Mouse (Mus musculus): ENCODE results near the gene Gm4340. TPM values are rescaled to one million over a fixed set of nuclear protein-coding genes. Genes with fewer than 3 reads are reported as not detected.

Gene Gm4340
- polyA plus RNA-seq, 1 experiment from 2014 or later, result not detected

Other genes with a start within 250 kb of the Gm4340 start
- gene Gm21293, start 51.1 kb upstream of the Gm4340 start, polyA plus RNA-seq (2015; fragmentation: Nextera tagmentation; extraction: Ambion mirVana), result not detected in 2 replicates
- gene Gm6763, start 42.5 kb upstream of the Gm4340 start, polyA plus RNA-seq (2015; fragmentation: Nextera tagmentation; extraction: Ambion mirVana), result not detected in 2 replicates
- gene Gm8764, start 34.0 kb upstream of the Gm4340 start, polyA plus RNA-seq (2015; fragmentation: Nextera tagmentation; extraction: Ambion mirVana), result not detected in 2 replicates
- not detected in 2 replicates for gene Gm21304, start 25.5 kb upstream of the Gm4340 start, polyA plus RNA-seq (2015; fragmentation: Nextera tagmentation; extraction: Ambion mirVana)
- not detected in 2 replicates for gene Gm21312, start 17.0 kb upstream of the Gm4340 start, polyA plus RNA-seq (2015; fragmentation: Nextera tagmentation; extraction: Ambion mirVana)
- gene Gm20765, start 8.5 kb upstream of the Gm4340 start, polyA plus RNA-seq (2015; fragmentation: Nextera tagmentation; extraction: Ambion mirVana), result not detected in 2 replicates

Measured in embryonic facial prominence, embryonic 13.5 days (tissue).